Mouse (Mus musculus) lung, postnatal 0 days (tissue): Measurements from ENCODE around the gene Nbea. TPM values are rescaled to one million over a fixed set of nuclear protein-coding genes. Genes with fewer than 3 reads are reported as not detected.

Experiments
- ATAC-seq: fragments of 200-750 bp; cut with Nextera tagmentation; 2 replicates; pipeline ENCODE4 v1.8.0; 2017; ENCODE audit warnings: moderate library complexity
- DNase-seq: peaks from one replicate; pipeline ENCODE4 v3.0.0-alpha.2; 2016; ENCODE audit warnings: low spot score
- H3K27ac ChIP-seq: fragments of 300-500 bp; sonication (generic); 2 replicates; pipeline ENCODE4 v1.5.1; 2014; ENCODE audit warnings: antibody characterized with exemption, mild to moderate bottlenecking, low read length, mixed read lengths
- H3K27me3 ChIP-seq: fragments of 300-500 bp; sonication (generic); replicated peaks from 2 replicates; pipeline ENCODE4 v1.6.1; 2014; ENCODE audit warnings: low read length, mixed read lengths; ENCODE audit not compliant: insufficient read depth
- H3K36me3 ChIP-seq: fragments of 300-500 bp; sonication (generic); 2 replicates; pipeline ENCODE4 v1.6.1; 2014; ENCODE audit warnings: low read length, mixed read lengths; ENCODE audit not compliant: insufficient read depth
- H3K4me1 ChIP-seq: fragments of 300-500 bp; sonication (generic); 2 replicates; pipeline ENCODE4 v1.6.1; 2014; ENCODE audit warnings: antibody characterized with exemption, low read depth, low read length, mixed read lengths; ENCODE audit not compliant: insufficient read depth
- H3K4me2 ChIP-seq: fragments of 300-500 bp; sonication (generic); replicated peaks from 2 replicates; pipeline ENCODE4 v1.6.1; 2014; ENCODE audit warnings: low read depth, mild to moderate bottlenecking, low read length, moderate library complexity, mixed read lengths
- H3K4me3 ChIP-seq: fragments of 300-500 bp; sonication (generic); 2 replicates; pipeline ENCODE4 v1.5.1; 2014; ENCODE audit warnings: low read depth, low read length
- H3K9ac ChIP-seq: fragments of 300-500 bp; sonication (generic); replicated peaks from 2 replicates; pipeline ENCODE4 v1.6.1; 2014; ENCODE audit warnings: low read depth, mild to moderate bottlenecking
- H3K9me3 ChIP-seq: fragments of 300-500 bp; sonication (generic); 2 replicates; pipeline ENCODE4 v1.6.1; 2016; ENCODE audit warnings: low read length, mixed read lengths
- CTCF ChIP-seq: IDR thresholded peaks from 2 replicates; pipeline ENCODE4 v1.5.1; 2016; ENCODE audit warnings: antibody characterized with exemption, mild to moderate bottlenecking
- EP300 ChIP-seq: IDR thresholded peaks from 2 replicates; pipeline ENCODE4 v1.6.1; 2016; ENCODE audit warnings: antibody characterized with exemption, mild to moderate bottlenecking, control low read depth
- WGBS: fragments of 180-500 bp; shearing (Covaris S2); extraction: QIAGEN DNeasy Blood & Tissue Kit; methylation state at CpG from one replicate; pipeline ENCODE4 v1.1.7; 2014; 5-methylcytosine and 5-hydroxymethylcytosine counted together
- polyA plus RNA-seq: library from polyadenylated mRNA; unstranded; fragments of >200 nt; fragmentation: Nextera tagmentation; extraction: Ambion mirVana; gene quantifications from 2 replicates; pipeline ENCODE4 v1.2.1, GENCODE M21; 2015

The Nbea gene
- 6.3 and 8.3 TPM in 2 replicates for polyA plus RNA-seq

DNA sequence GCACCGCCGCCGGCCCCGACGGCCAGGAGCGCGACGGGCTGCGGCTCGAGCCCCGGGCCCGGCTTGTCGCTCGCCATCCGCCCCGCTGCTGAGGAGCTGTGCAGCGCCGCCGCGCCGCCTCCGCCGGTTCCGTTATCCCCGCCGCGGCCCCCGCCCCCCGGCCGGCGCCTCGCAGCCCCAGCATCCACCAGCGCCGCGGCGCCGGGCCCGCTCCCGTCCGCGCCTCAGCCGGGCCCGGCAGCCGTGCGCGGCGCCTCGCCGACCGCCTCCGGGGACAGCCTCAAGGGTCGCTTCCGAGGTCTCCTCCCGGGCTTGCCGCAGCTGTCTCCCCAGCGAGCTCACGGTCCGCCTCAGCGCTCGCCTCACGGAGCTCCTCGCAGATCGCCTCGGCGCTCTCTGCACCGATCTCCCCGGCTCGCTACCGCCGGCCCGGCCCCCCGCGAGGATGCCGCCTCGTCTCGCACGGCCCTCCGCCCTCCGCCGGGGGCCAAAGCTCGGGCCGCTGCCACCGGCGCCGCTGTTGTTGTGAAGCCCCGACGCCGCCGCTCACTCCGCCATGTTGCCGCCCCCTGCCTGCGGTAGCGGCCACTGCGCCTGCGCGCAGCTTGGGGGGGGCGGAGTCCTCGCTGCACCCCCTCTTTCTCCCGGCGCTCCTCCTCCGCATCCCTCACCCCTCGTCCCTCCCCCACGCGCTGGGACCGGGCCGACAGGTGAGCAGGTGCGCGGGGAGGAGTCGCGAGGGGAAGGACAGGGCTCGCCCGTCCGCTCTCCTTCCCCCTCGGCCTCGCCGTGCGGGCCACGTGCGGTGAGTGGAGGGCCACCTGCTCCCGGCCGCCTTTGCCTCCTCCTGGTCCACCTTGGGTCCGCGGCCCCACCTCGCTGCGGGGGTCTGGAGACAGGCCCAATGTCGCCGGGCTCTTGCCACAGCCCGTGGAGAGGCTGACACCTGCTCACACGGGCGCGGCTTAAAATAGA, at the start of gene Nbea:
TSS of gene Nbea (minus strand) at position 543 of the 975 bp plus-strand sequence.
- Histone ChIP-seq H3K36me3 (no peaks in the 10 kb centered on the region), H3K27me3 (no peaks in the 10 kb centered on the region), H3K4me3 (peak within 1 kb of the TSS; percentile 87), H3K27ac (peak within 1 kb of the TSS; percentile 57), H3K4me2 (peak within 1 kb of the TSS; percentile 79), H3K9me3 (no peaks in the 10 kb centered on the region), H3K9ac (peak within 1 kb of the TSS; percentile 63), H3K4me1 (peaks cover 10% of the 10 kb centered on the region; the same call in 1 of the 2 replicates)
- no peak for TF ChIP-seq EP300
- TF ChIP-seq CTCF, result peak; percentile 71
- DNase-seq, result peak; percentile 89
- WGBS, result 0% methylated on average over 48 of the region's 131 CpGs
- peak; percentile 91 for ATAC-seq

- DNase-seq (no peak), ATAC-seq (no peak)
- TF ChIP-seq EP300 (no peak), CTCF (no peak)
- no peak overlapping the region for H3K27ac ChIP-seq
- WGBS, result 50% methylated on average over 1 of the region's 1 CpGs
- no peaks in the 10 kb centered on the region for H3K9me3 ChIP-seq
- no peaks in the 10 kb centered on the region for H3K36me3 ChIP-seq
- H3K27me3 ChIP-seq, result no peaks in the 10 kb centered on the region
- H3K4me1 ChIP-seq, result no peaks in the 10 kb centered on the region
- H3K4me3 ChIP-seq, result no peak overlapping the region
- no peak overlapping the region for H3K4me2 ChIP-seq
- H3K9ac ChIP-seq, result no peak overlapping the region
Measured at GRCm38 (mm10) chr3:56229283-56229682, 45.8 kb upstream of the Nbea start.

DNA sequence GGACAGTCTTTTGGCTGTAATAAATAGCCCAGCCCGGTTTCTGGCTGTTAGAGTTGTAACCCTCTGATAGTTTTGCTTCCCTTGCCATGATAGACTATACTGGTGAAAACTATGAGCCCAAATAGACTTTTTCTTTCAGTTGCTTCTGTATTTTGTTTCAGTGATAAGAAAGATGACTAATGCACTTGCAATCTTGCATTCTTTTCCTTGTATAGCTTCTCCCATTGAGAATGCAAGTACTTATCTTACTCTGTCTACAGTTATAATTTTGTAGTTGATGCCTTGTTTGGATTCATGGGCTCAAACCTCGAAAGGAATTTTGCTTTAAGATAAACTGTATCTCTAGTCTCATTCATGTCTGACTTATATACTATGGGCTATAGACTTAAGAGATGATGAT, 32.5 kb upstream of the Nbea start:
- no peak overlapping the region for H3K9ac ChIP-seq
- 50% methylated on average over 2 of the region's 2 CpGs for WGBS

DNA sequence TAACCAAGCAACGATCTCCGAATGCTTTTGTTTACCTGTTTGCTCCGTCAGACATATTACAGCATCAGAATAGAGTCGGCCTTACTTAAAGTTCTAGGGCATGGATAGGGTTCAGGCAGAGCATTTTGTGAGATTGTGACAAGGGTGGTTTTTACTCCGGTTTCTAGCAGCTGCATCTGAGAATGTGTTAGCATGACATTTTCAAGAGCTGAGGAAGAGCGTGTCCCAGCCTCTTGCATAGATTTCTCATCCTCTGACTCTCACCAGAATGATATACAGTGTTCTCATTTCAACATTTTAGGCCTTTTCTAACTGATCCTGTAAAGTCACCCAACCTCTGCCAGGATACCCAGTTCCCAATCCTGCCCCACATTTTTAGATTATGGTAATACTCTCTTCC, 20.5 kb upstream of the Nbea start:
- 74% methylated on average over 6 of the region's 6 CpGs for WGBS
- DNase-seq, result no peak
- no peaks in the 10 kb centered on the region for H3K36me3 ChIP-seq

More for the DNA sequence above, 32.5 kb upstream of the Nbea start:
- no peak overlapping the region for H3K4me3 ChIP-seq
- H3K36me3 ChIP-seq, result no peaks in the 10 kb centered on the region
- H3K27ac ChIP-seq, result no peak overlapping the region
- ATAC-seq (no peak), DNase-seq (no peak)
- no peaks in the 10 kb centered on the region for H3K9me3 ChIP-seq
- no peaks in the 10 kb centered on the region for H3K27me3 ChIP-seq
- TF ChIP-seq EP300, result no peak
- TF ChIP-seq CTCF, result no peak
- no peak overlapping the region for H3K4me2 ChIP-seq
- no peaks in the 10 kb centered on the region for H3K4me1 ChIP-seq

DNA sequence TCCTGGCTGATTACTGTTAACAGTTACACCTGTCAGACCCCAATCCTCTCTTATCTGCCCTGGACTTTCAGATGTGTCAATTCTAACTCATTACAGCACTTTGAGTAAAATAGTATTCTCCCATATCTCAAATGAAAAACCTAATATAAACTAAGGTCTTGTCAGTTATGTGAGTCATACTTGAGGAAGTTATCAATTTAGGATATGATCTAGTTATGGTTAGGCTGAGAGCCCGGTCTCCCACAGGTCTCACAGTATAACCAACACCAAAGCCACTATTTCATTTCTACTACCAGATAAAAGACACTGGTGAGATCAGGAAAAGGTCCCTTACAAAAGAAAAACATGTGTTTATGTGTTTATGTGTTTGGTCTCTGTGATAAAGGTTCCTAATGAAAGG, 4.7 kb upstream of the Nbea start:
- ATAC-seq (no peak), DNase-seq (no peak)
- H3K27ac ChIP-seq, result no peak overlapping the region
- 73% methylated on average over 1 of the region's 1 CpGs for WGBS
- H3K9ac ChIP-seq, result no peak overlapping the region
- no peak overlapping the region for H3K4me3 ChIP-seq
- H3K9me3 ChIP-seq, result no peaks in the 10 kb centered on the region
- no peaks in the 10 kb centered on the region for H3K27me3 ChIP-seq
- no peaks in the 10 kb centered on the region for H3K4me1 ChIP-seq
- TF ChIP-seq EP300 (no peak), CTCF (no peak)
- H3K4me2 ChIP-seq, result no peak overlapping the region
- H3K36me3 ChIP-seq, result no peaks in the 10 kb centered on the region

More for the DNA sequence above, 20.5 kb upstream of the Nbea start:
- TF ChIP-seq EP300, result no peak
- no peak for TF ChIP-seq CTCF
- Histone ChIP-seq H3K27me3 (no peaks in the 10 kb centered on the region), H3K4me1 (no peaks in the 10 kb centered on the region), H3K9ac (no peak overlapping the region), H3K9me3 (no peaks in the 10 kb centered on the region), H3K4me2 (no peak overlapping the region), H3K4me3 (no peak overlapping the region), H3K27ac (no peak overlapping the region)
- no peak for ATAC-seq

DNA sequence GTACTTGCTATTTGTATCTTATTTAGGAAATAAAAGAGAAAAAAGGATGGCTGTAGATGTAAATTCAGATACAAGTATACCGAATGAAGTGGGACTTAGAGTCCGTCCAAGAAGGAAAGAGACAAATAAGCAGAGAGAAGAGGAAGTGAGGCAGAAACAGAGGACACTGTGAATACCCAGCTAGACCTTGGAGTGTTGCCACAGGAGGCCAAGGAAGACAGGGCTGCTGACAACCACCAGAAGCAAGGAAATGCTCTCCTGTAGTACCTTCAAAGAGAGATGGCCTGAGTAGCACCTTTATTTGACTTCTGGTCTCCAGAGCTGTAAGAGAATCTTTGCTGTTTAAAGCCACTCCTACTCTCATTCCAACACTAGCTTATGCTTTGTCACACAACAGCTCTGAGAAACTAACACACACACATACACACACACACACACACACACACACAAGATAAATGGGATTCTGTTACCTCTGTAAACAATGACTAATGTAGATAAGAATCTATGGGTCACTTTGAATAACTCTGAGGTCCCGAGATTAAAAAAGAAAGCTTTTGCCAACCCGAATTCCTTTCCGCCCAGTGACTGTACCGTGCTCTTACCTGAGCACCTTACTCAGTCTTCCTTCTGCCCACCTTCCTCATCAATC, 3.8 kb upstream of the Nbea start:
- ATAC-seq (no peak), DNase-seq (peak; percentile 49)
- Histone ChIP-seq H3K9me3 (no peaks in the 10 kb centered on the region), H3K4me2 (no peak overlapping the region), H3K4me3 (no peak overlapping the region), H3K27ac (no peak overlapping the region), H3K36me3 (no peaks in the 10 kb centered on the region), H3K9ac (no peak overlapping the region), H3K27me3 (no peaks in the 10 kb centered on the region), H3K4me1 (peaks cover 3% of the 10 kb centered on the region; the same call in 1 of the 2 replicates)
- WGBS, result 38% methylated on average over 6 of the region's 6 CpGs
- TF ChIP-seq CTCF, result no peak
- peak; percentile 60; the same call in 1 of the 2 replicates for TF ChIP-seq EP300
